In genomic region chr10:86829515-86829914, GRCm38 (mm10) we compare ENCODE assay signal across 16 mouse cellular contexts. TPM values are rescaled to one million over a fixed set of nuclear protein-coding genes. Genes with fewer than 3 reads are reported as not detected.
DNase-seq lines count a peak whose midpoint lies in the region; ATAC-seq and TF ChIP-seq lines count a peak whose summit lies in the region.
"Had no signal": no experiment of that assay in that cellular context is flagged by ENCODE, and none has a peak within 500 bp of the region (broad histone marks: within the 10 kb centered on the region; RNA-seq: fewer than 3 reads in every experiment).

No protein-coding gene starts in this region.

- intact Hi-C loops in heart, adult 2 months (cut with DNase I) = no loop called here

- H3K4me3 ChIP-seq in heart, adult 2 months = no peak overlapping the region
- no peak overlapping the region for H3K4me3 ChIP-seq in liver, postnatal 0 days (ENCODE audit: low read depth, low read length)
- H3K4me3 ChIP-seq in liver, embryonic 11.5 days (ENCODE audit: low read depth, low read length) = no peak overlapping the region
- H3K4me3 ChIP-seq in CH12.LX (replicated peaks in 1 of 3; ENCODE audit: low read depth in 2 of 3, low read length in 2 of 3, poor library complexity in 1 of 3) = no peak overlapping the region
- H3K4me3 ChIP-seq in bone marrow, adult 2 months (replicated peaks; ENCODE audit: control insufficient read depth, low read depth, low read length) = no peak overlapping the region
- H3K4me3 ChIP-seq: forebrain, embryonic 15.5 days; midbrain, embryonic 10.5 days; myocyte had no signal

- TF ChIP-seq EP300 in heart, adult 2 months (IDR thresholded peaks at IDR 0.05; ENCODE audit: insufficient read depth, low read depth, low read length) = no peak
- no peak for TF ChIP-seq EP300 in liver, postnatal 0 days (IDR thresholded peaks at IDR 0.05; ENCODE audit: low read depth)
- TF ChIP-seq EP300 in CH12.LX (IDR thresholded peaks at IDR 0.05; ENCODE audit: low read length) = no peak

- no peaks in the 10 kb centered on the region for H3K9me3 ChIP-seq in liver, postnatal 0 days (ENCODE audit: low read length)
- no peaks in the 10 kb centered on the region for H3K9me3 ChIP-seq in liver, embryonic 11.5 days (ENCODE audit: control insufficient read depth, low read length)
- peaks cover 2% of the 10 kb centered on the region for H3K9me3 ChIP-seq in CH12.LX (replicated peaks; ENCODE audit: low read length)
- H3K9me3 ChIP-seq: forebrain, embryonic 15.5 days had no signal

- ATAC-seq in liver, postnatal 0 days = no peak
- ATAC-seq in liver, embryonic 11.5 days (replicated peaks; ENCODE audit: low FRiP score) = no peak
- ATAC-seq: activated CD4-positive, CD25-positive, alpha-beta regulatory T cell, adult 4 months; forebrain, embryonic 15.5 days had no signal

- in situ Hi-C loops in CH12.LX (cut with MboI; ENCODE audit: low pct_ligation_motif_present, low pct_unique_long_range_greater_than_20kb, low sequenced_read_pairs) = no loop called here

- dilution Hi-C loops in CH12.LX (cut with MboI; ENCODE audit: extremely low pct_ligation_motif_present, extremely low pct_unique_long_range_greater_than_20kb, low sequenced_read_pairs) = no loop called here

- H3K79me2 ChIP-seq in heart, adult 2 months (replicated peaks; ENCODE audit: control insufficient read depth, insufficient read depth, low read length) = no peaks in the 10 kb centered on the region
- no peaks in the 10 kb centered on the region for H3K79me2 ChIP-seq in CH12.LX (replicated peaks; ENCODE audit: control insufficient read depth, extremely low read depth, insufficient read depth, poor library complexity, severe bottlenecking)

- H3K4me2 ChIP-seq in liver, postnatal 0 days (ENCODE audit: low read depth, low read length) = no peak overlapping the region
- no peak overlapping the region for H3K4me2 ChIP-seq in liver, embryonic 11.5 days
- no peak overlapping the region for H3K4me2 ChIP-seq in CH12.LX (ENCODE audit: insufficient read depth, low read depth, poor library complexity, severe bottlenecking)
- H3K4me2 ChIP-seq: forebrain, embryonic 15.5 days had no signal

- H3K4me1 ChIP-seq in heart, adult 2 months (ENCODE audit: control insufficient read depth, insufficient read depth, low read length) = no peaks in the 10 kb centered on the region; the same call in 1 of the 2 replicates
- 0 out of 2 replicates have a peak, but pooled peaks cover 3% of the 10 kb centered on the region for H3K4me1 ChIP-seq in liver, postnatal 0 days (ENCODE audit: insufficient read depth)
- no peaks in the 10 kb centered on the region for H3K4me1 ChIP-seq in liver, embryonic 11.5 days (replicated peaks; ENCODE audit: control insufficient read depth, insufficient read depth, low read length)
- peaks cover 0 to 42% of the 10 kb centered on the region in 2 experiments; a peak in 2 of 4 replicates for H3K4me1 ChIP-seq in CH12.LX (ENCODE audit: control insufficient read depth in 1 of 2, insufficient read depth in 2 of 2)
- peaks cover 5% of the 10 kb centered on the region for H3K4me1 ChIP-seq in bone marrow, adult 2 months (ENCODE audit: control insufficient read depth, insufficient read depth, low read length)
- H3K4me1 ChIP-seq: forebrain, embryonic 15.5 days; midbrain, embryonic 10.5 days had no signal

- H3K36me3 ChIP-seq in heart, adult 2 months (ENCODE audit: control insufficient read depth, insufficient read depth, low read length) = peaks cover 3% of the 10 kb centered on the region; the same call in 1 of the 2 replicates
- peaks cover 26% of the 10 kb centered on the region for H3K36me3 ChIP-seq in liver, postnatal 0 days (replicated peaks; ENCODE audit: insufficient read depth, low read length)
- no peaks in the 10 kb centered on the region; the same call in 1 of the 2 replicates for H3K36me3 ChIP-seq in liver, embryonic 11.5 days (ENCODE audit: control insufficient read depth, insufficient read depth, low read length)
- H3K36me3 ChIP-seq in CH12.LX (replicated peaks in 1 of 2; ENCODE audit: control insufficient read depth in 1 of 2, insufficient read depth in 1 of 2, low read length in 1 of 2) = peaks cover 32 to 91% of the 10 kb centered on the region in 2 experiments

- no peak overlapping the region for H3K9ac ChIP-seq in heart, adult 2 months (ENCODE audit: low read depth, low read length)
- H3K9ac ChIP-seq in liver, postnatal 0 days (replicated peaks) = no peak overlapping the region
- no peak overlapping the region for H3K9ac ChIP-seq in liver, embryonic 11.5 days (ENCODE audit: low read depth, low read length)
- no peak overlapping the region for H3K9ac ChIP-seq in CH12.LX (ENCODE audit: insufficient read depth, low read depth)
- H3K9ac ChIP-seq: forebrain, embryonic 15.5 days had no signal

- TF ChIP-seq CTCF in heart, adult 2 months (IDR thresholded peaks at IDR 0.05) = peak; percentile 60
- TF ChIP-seq CTCF in liver, postnatal 0 days (IDR thresholded peaks at IDR 0.05; ENCODE audit: low read depth) = peak; percentile 47
- TF ChIP-seq CTCF in CH12.LX (conservative IDR thresholded peaks at IDR 0.05 in 1 of 2, IDR thresholded peaks at IDR 0.05 in 1 of 2; ENCODE audit: low read depth in 2 of 2, low read length in 2 of 2) = peak in 1 of 2 experiments; percentile 41; a peak in 3 of 4 replicates
- peak; percentile 17; the same call in 1 of the 2 replicates for TF ChIP-seq CTCF in bone marrow, adult 2 months (IDR thresholded peaks at IDR 0.05; ENCODE audit: control insufficient read depth, insufficient read depth, low read length)

- peak; percentile 9 for TF ChIP-seq RAD21 in CH12.LX (IDR thresholded peaks at IDR 0.05; ENCODE audit: low read depth, low read length)

- no peak for TF ChIP-seq POLR2A in heart, adult 2 months (IDR thresholded peaks at IDR 0.05; ENCODE audit: insufficient read depth, low read depth, low read length)
- no peak for TF ChIP-seq POLR2A in CH12.LX (IDR thresholded peaks at IDR 0.05; ENCODE audit: low read depth, low read length)
- TF ChIP-seq POLR2A in bone marrow, adult 2 months (IDR thresholded peaks at IDR 0.05; ENCODE audit: borderline replicate concordance, control insufficient read depth, low read depth, low read length) = no peak

- WGBS in heart, adult 2 months = 98% methylated on average over 2 of the region's 2 CpGs
- WGBS in liver, postnatal 0 days (ENCODE audit: insufficient replicate concordance) = 84% methylated on average over 2 of the region's 2 CpGs
- WGBS in liver, embryonic 11.5 days = 81% methylated on average over 2 of the region's 2 CpGs
- WGBS in bone marrow, adult 2 months = 87% methylated on average over 2 of the region's 2 CpGs

- H3K27ac ChIP-seq in heart, adult 2 months = no peak overlapping the region
- H3K27ac ChIP-seq in liver, postnatal 0 days (ENCODE audit: low read depth) = no peak overlapping the region
- no peak overlapping the region for H3K27ac ChIP-seq in liver, embryonic 11.5 days (ENCODE audit: low read depth, low read length)
- H3K27ac ChIP-seq in CH12.LX (ENCODE audit: insufficient read depth, low read depth) = no peak overlapping the region
- H3K27ac ChIP-seq in bone marrow, adult 2 months (ENCODE audit: control insufficient read depth, insufficient read depth, low read depth, low read length, poor library complexity) = no peak overlapping the region
- H3K27ac ChIP-seq: forebrain, embryonic 15.5 days; midbrain, embryonic 10.5 days had no signal

- no peaks in the 10 kb centered on the region for H3K27me3 ChIP-seq in heart, adult 2 months (ENCODE audit: control insufficient read depth, insufficient read depth, low read length)
- no peaks in the 10 kb centered on the region for H3K27me3 ChIP-seq in liver, postnatal 0 days (ENCODE audit: insufficient read depth, low read length)
- no peaks in the 10 kb centered on the region for H3K27me3 ChIP-seq in liver, embryonic 11.5 days (replicated peaks; ENCODE audit: control insufficient read depth, insufficient read depth, low read length)
- H3K27me3 ChIP-seq in CH12.LX (replicated peaks) = no peaks in the 10 kb centered on the region
- H3K27me3 ChIP-seq: forebrain, embryonic 15.5 days had no signal

- DNase-seq in heart, adult 2 months = no peak
- DNase-seq in heart, adult 18-20 months = no peak
- DNase-seq in liver, postnatal 0 days = no peak
- DNase-seq in liver, embryonic 11.5 days (ENCODE audit: low spot score) = no peak
- no peak for DNase-seq in CH12.LX (ENCODE audit: extremely low read depth)
- no peak for DNase-seq in urinary bladder, postnatal 36 days (ENCODE audit: low spot score in 2 of 2)
- no peak for DNase-seq in embryo, embryonic 10.5 days (ENCODE audit: low spot score)
- DNase-seq: cerebellum, adult 11-12 months; gastrocnemius, postnatal 14 days; kidney, adult 9 months; thymus, adult 18-20 months had no signal

TF ChIP-seq in CH12.LX, 34 proteins besides CTCF, POLR2A, EP300 and RAD21:
- TF ChIP-seq SIN3A (IDR thresholded peaks at IDR 0.05; ENCODE audit: low read length) (no peak), ELF1 (IDR thresholded peaks at IDR 0.05; ENCODE audit: low read depth, low read length) (no peak)

RNA-seq across cellular contexts. Expression of gene Nt5dc3, which starts 50.7 kb away (rescaled TPM):
- total RNA-seq in heart, adult 2 months (2021) = 10 to 100 TPM; 33.9 to 36.6 TPM
- 25.3 and 45.6 TPM in 2 replicates for polyA plus RNA-seq in heart, adult 2 months (2012; rRNA removed)
- 10 to 100 TPM; 33.7 to 35.6 TPM for total RNA-seq in heart, adult 18-20 months (2021)
- polyA plus RNA-seq in liver, postnatal 0 days (2015; fragmentation: Nextera tagmentation; extraction: Ambion mirVana) = 0.40 and 0.51 TPM in 2 replicates
- polyA plus RNA-seq in liver, embryonic 11.5 days (2014; fragmentation: Nextera tagmentation; extraction: Ambion mirVana) = 1.1 and 1.3 TPM in 2 replicates
- 4.6 and 7.1 TPM in 2 replicates for total RNA-seq in CH12.LX (2012; rRNA removed)
- 6.0 and 6.5 TPM in 2 replicates for total RNA-seq in CH12.LX (2014; rRNA removed)
- 15.0 and 15.9 TPM in 2 replicates for polyA plus RNA-seq in CH12.LX (2012; ENCODE audit: insufficient read length, low read depth)
- 1.9 and 2.3 TPM in 2 replicates for polyA plus RNA-seq in bone marrow, adult 2 months (2011; ENCODE audit: insufficient read depth, insufficient read length, low replicate concordance, missing spikeins)
